Mouse (Mus musculus) lung, postnatal 25 days (tissue): ENCODE measurements around the gene Jund.

Experiments used
- DNase-seq: peaks from one replicate; pipeline ENCODE4 v3.0.0; 2022; ENCODE audit warnings: low spot score

Jund gene

DNA sequence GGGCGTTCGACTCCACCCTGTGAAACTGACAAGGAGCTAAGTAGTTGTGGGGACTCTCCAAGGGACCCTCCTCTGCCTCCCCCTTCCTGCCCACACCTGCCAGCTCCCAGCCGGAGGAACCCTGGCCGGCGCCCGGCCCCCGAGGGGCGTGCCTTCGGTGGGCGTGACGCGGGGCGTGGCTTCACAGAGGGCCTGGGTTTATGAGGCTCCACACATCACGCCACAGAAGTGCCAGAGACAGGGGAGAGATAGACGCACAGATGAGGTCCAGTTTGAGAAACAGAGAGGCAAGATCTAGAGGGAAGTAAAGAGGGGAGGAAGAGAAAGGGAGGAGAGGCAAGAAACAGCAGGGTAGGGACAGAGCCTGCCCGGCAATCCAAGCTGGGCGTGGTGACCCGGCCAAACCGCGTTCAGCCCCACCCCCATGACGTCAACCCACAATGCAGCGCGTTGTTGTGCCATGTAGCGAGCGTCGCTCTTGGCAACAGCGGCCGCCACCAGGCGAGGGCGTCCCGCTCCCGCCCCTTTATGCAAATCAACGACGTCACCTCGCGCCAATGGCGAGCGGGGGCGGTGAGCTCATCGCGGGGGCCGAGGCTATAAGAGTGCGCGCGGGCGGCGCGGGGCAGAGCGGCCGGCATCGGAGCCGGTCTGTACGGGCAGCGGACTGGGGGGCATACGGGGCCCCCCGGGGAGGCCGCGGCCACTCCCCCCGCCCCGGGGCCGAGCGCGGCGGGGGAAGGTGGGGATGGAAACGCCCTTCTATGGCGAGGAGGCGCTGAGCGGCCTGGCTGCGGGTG is at the start of gene Jund:
Gene Jund, plus strand, starts transcription at position 640 of the 800 bp plus-strand sequence.
- DNase-seq = peak; percentile 99

DNA sequence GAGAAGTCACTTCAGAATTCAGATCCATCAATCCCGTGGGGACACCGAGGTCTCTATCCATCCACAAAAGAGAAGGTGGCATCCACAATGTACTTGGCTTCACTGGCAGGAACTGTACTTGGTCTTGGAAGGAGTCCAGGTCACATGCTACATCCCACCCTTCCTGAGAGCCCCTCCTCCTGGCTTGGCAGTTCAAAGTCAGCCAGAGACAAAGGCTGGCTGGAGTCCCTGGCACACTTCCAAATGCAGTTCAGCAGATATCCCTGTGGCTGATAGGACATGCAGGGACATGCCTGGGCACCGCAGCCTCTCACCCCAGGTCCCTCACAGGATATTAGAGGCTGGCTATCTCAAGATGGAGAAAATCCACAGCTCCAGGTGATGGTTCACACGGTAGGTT is 49.4 kb upstream of the Jund start:
- DNase-seq = peak; percentile 91

DNA sequence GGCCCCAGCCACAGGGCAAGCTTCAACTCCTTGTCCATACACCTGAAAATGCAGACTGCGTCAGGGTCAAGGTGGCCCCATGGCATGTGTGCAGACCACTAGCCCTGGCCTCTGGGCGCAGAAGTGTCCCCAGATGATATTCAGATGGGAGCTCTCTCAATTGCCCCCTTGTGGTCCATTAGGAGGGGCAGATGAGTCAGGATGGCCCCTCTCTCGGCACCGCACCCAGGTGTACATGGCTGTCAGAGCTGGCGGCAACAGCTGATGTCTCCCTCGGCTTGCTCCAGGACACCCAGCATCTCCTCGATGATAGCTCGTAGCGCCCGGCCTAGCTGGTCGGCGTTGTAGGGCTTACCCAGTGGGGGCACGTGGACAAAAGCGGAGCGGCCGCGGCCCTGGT is 48.4 kb upstream of the Jund start:
- DNase-seq = no peak

- peak; percentile 74 for DNase-seq
These were observed 45.5 kb upstream of the Jund start for GRCm38 (mm10) chr8:70653226-70653625.

GRCm38 (mm10) chr8:70654121-70654520 is 44.6 kb upstream of the Jund start:
- no peak for DNase-seq

DNA sequence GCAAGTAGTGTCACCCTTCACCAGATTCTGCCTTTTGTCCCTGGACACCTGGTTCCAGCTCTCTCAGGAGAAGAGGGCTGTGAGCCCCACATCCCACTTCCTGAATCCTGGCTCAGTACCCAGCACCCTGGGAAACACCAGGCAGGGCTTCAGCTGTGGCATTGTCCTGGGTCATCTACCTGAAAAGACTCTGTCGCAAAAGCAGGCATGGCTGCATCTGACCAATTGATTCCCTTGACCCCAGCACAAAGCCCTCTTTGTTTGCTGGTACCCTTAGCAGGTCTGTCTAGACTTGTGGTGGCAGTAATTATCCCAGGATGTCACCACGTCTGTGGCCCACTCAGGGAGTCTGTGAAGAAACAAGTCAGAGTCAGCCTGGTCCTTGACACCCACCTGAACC is 43.3 kb upstream of the Jund start:
- DNase-seq = no peak

- DNase-seq = no peak
These were observed 42.5 kb upstream of the Jund start for GRCm38 (mm10) chr8:70656193-70656790.

DNA sequence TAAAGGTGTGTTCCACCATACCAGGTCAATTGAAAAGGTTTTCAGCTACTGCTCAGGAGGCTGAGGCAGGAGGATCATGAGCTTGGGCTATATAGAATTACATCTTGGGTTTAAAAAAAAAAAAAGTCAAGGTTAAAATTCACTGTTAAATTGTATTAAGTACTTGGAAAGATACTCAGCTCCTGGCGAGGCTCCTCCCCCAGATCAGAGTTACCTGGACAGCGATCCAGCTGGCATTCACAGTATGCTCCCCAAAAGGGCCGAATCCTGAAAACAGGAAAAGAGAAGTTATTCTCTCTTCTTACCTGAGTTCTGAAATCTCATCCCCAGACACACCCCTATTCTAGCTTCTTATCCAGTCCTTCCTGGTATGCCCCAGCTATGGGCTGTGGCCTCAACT is 41.5 kb upstream of the Jund start:
- DNase-seq = no peak

DNA sequence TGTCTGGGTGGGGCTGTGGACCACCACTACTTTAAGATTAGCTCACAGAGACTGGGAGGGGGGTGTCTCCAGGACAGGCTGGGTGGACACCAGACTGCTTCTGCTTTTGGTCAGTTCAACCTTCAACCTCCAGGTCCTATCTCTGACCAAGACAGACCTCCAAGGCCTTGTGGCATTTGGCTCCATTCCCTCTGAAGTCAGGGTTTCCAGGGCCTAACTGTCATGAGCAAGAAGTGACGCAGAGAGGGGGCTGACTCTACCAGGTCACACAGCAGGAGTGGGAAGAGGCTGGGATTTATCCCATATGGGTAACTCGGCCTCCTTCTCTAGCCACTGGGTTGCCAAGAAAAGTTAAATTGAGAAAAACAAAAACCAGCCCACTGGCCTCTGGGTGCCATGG is 41.0 kb upstream of the Jund start:
- DNase-seq = no peak

GRCm38 (mm10) chr8:70658897-70659603 is 39.7 kb upstream of the Jund start:
- DNase-seq = no peak

GRCm38 (mm10) chr8:70659604-70660272 is 39.0 kb upstream of the Jund start:
- DNase-seq = peak; percentile 90

GRCm38 (mm10) chr8:70660273-70660725 is 38.5 kb upstream of the Jund start, which contains the start of gene Pgpep1:
Gene Pgpep1, minus strand, starts transcription at chr8:70660388.
- DNase-seq = peak; percentile 62

DNA sequence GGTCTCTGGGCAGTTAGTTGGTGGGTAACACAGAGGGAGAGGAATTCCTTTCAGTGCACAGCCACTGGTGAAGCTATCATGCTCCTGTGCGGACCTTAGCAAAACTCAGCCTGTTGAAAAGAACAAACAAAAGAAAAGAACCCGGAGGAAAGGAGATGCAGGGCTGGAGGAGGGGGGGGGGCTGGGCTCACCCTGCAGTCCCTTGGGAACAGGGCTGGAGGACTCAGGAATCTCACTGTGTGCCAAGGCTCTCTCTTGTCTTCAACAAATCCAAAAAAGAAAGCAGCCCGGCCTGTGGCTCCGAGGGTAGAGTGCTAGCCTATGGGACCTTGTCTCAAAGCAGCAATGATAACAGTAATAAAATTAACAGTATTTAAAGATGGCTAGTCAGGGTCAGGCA is 35.1 kb upstream of the Jund start:
- DNase-seq = no peak

GRCm38 (mm10) chr8:70664631-70665030 is 34.1 kb upstream of the Jund start:
- no peak for DNase-seq

DNA sequence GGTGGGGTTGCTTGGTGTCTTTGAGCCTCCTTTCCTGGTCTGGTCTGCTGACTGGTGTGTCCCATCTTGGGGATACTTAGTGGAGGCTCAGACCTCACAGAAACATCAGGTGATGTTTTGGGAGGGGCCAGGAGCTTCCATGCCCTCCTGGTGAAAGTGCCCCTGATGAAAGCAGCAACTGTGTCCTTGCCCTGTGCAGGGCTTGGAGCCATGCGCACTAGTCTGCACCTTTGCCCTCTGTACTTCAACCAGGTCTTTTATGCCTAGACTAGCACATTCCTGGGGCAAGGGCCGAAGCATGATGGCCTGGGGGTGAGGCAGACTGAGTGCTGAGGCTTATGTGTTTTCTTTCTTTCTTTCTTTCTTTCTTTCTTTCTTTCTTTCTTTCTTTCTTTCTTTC is 33.1 kb upstream of the Jund start:
- no peak for DNase-seq

DNA sequence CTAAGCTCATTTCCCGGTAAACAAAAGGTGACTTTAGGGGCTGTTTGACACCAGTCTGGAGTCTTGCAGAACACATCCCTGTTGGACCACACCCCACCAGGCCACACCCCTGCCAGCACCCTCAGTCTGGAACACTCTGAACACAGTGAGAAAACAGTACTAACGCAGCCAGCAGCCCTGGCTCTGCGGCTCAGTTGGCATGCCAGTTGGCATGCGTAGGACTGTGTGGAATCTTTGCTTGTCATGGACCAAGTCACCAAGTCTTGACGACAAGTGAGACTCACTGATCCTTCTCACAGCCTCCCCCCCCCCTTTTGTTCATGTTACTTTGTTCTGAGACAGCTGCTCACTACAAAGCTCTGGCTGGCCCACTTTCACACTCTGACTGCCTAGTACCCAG is 31.7 kb upstream of the Jund start:
- peak; percentile 60 for DNase-seq

- DNase-seq = peak; percentile 45
These were observed 27.0 kb upstream of the Jund start for GRCm38 (mm10) chr8:70671615-70672324.

DNA sequence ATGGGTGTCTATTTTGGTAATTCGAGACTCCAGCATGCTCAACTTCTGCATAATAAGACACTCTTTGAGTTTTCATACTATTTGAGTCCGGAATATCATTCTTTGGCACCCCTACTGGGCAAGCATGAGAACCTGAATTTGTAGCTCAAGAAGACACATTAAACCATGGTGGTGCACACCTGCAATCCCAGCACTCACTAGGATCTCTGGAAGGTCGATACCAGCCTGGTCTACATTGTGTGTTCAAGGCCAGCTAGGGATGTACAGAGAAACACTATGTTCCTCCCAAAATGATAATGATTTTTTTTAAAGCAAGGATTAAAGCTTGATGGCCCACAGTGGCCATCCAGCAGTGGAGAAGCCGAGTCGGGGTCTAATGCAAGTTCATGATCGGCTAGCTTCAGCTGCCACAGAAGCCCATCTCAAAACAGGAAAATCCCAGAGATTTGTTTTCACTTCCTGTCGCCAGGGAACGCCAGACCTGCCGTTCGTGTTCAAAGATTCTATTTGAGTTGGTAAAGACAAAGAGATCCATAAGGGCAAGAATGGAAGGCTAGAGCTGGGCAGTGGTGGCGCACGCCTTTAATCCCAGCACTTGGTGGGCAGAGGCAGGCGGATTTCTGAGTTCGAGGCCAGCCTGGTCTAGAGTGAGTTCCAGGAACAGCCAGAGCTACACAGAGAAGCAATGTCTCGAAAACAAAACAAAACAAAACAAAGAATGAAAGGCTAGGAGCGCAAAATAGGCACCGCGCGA is 26.2 kb upstream of the Jund start:
- no peak for DNase-seq

DNA sequence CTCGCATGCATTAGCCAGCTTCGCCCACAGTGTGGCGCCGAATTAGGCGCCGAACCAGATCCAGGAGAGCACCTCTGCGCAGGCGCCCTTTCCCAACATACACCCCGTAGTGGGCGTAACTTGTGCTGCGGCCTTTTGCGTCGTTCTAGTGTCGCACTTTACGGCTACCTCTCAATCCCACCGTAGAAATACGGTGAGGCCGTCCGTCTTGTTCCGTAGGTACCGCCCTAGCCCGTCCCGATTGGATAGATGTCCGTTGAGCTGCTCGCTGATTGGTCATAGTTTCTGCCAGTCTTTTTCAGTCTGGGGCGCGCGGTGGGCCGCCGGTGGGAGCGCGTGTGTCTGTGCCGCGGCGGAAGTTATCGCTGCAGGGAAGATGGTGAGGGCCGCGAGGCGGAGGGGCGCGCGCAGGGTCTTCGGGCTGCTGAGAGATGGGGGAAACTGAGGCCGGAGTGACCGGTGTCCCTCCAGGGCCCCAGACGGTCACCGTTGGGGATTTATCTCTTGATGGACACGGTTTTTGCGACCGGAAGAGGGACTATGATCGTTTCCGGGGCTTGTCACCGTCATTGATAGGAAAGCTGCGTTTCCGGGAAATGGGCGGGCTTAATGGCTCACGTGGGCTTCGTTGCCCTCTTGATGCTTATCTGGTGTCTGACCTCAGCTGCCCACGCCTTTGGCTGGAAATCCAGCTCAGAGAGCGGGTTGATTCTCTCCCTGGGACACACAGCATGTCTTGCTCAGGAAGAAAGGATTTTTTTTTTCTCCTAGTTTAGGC is 25.5 kb upstream of the Jund start, which contains the start of gene Lsm4:
Gene Lsm4, plus strand, starts transcription at position 170 of the 778 bp plus-strand sequence.
- DNase-seq = peak; percentile 99

DNA sequence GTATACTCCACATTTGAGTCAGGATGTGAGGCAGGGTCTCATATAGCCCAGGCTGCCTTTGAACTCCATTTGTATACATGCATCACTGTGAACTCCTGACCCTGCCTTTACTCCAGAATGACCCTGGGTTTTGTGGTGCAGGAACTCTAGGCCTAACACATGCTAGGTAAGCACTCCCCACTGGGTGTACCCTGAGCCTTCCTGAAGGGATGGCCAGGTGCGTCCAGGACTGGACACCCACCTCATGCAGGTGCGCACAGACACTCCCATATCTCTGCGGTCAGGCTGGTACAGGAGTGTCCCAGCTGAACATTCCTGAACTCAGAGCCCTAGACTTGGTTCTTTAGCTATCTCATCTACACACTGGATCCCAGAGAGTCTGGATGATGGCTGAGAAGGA is 24.6 kb upstream of the Jund start:
- no peak for DNase-seq
